Mouse (Mus musculus): ENCODE measurements around the gene Stat2. TPM values are rescaled to one million over a fixed set of nuclear protein-coding genes. Genes with fewer than 3 reads are reported as not detected.
A peak's percentile ranks its signal among the peaks of the same experiment; 100 is the strongest.

Stat2 gene
- polyA plus RNA-seq, 1 experiment: 46.8 TPM

DNA sequence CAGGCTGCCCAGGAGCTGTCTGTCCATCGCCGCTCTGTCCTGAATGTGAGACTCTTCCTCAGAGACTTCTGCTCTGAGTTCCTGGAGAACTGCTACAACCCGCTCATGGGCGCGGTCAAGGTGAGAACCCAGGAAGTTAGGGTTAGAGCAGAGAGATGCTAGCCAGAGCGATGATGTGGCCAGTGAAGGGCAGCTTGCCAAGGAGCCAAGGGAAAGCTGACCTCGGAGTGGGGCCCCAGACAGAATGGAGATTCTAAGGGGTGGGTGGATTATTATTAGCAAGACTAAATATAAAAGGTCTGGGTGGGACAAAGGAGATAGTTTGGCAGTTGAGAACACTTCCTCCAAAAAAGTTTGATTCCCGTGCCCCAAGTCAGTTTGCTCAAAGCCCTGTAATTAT is 27.1 kb upstream of the Stat2 start:
- Histone ChIP-seq H3K27ac (ENCODE audit: insufficient read depth, low read depth, low read length) (no peak overlapping the region), H3K36me3 (ENCODE audit: control insufficient read depth, insufficient read depth, low read length) (no peaks in the 10 kb centered on the region; the same call in 1 of the 2 replicates), H3K27me3 (ENCODE audit: control insufficient read depth, insufficient read depth, low read length) (no peaks in the 10 kb centered on the region), H3K4me3 (ENCODE audit: low read depth, low read length) (no peak overlapping the region), H3K4me1 (ENCODE audit: control insufficient read depth, insufficient read depth, insufficient read length, low read length) (no peaks in the 10 kb centered on the region)
- 86% methylated on average over 8 of the region's 8 CpGs for WGBS
- TF ChIP-seq POLR2A (IDR thresholded peaks at IDR 0.05; ENCODE audit: low read depth, low read length) (no peak), CTCF (IDR thresholded peaks at IDR 0.05; ENCODE audit: extremely low read depth, insufficient read length, insufficient replicate concordance, low read depth, low read length) (no peak)

DNA sequence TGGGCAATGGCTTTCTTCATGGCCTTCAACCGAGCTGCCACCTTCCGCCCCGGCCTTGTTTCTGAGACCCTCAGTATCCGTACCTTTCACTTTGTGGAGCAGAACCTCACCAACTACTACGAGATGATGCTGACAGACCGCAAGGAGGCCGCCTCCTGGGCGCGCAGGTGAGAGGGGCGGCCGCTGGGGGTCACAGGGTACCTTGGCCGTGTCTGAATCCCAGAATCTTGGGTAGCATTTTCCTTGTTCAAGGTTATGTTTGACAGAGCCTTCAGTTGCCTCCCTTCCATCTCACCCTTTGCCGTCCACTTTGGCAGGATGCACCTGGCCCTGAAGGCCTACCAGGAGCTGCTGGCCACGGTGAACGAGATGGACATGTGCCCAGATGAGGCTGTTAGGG is 26.2 kb upstream of the Stat2 start:
- Histone ChIP-seq H3K27me3 (ENCODE audit: control insufficient read depth, insufficient read depth, low read length) (no peaks in the 10 kb centered on the region), H3K4me3 (ENCODE audit: low read depth, low read length) (no peak overlapping the region), H3K4me1 (ENCODE audit: control insufficient read depth, insufficient read depth, insufficient read length, low read length) (no peaks in the 10 kb centered on the region), H3K36me3 (ENCODE audit: control insufficient read depth, insufficient read depth, low read length) (no peaks in the 10 kb centered on the region; the same call in 1 of the 2 replicates), H3K27ac (ENCODE audit: insufficient read depth, low read depth, low read length) (no peak overlapping the region)
- WGBS: 92% methylated on average over 15 of the region's 15 CpGs
- TF ChIP-seq CTCF (IDR thresholded peaks at IDR 0.05; ENCODE audit: extremely low read depth, insufficient read length, insufficient replicate concordance, low read depth, low read length): no peak
- TF ChIP-seq POLR2A (IDR thresholded peaks at IDR 0.05; ENCODE audit: low read depth, low read length): no peak

GRCm38 (mm10) chr10:128247020-128247732 is 23.2 kb upstream of the Stat2 start:
- Histone ChIP-seq H3K27ac (ENCODE audit: insufficient read depth, low read depth, low read length) (peak overlapping the region; percentile 44; the same call in 1 of the 2 replicates), H3K27me3 (ENCODE audit: control insufficient read depth, insufficient read depth, low read length) (no peaks in the 10 kb centered on the region), H3K4me1 (ENCODE audit: control insufficient read depth, insufficient read depth, insufficient read length, low read length) (no peaks in the 10 kb centered on the region), H3K4me3 (ENCODE audit: low read depth, low read length) (peak overlapping the region; percentile 36), H3K36me3 (ENCODE audit: control insufficient read depth, insufficient read depth, low read length) (peaks cover 13% of the 10 kb centered on the region)
- TF ChIP-seq CTCF (IDR thresholded peaks at IDR 0.05; ENCODE audit: extremely low read depth, insufficient read length, insufficient replicate concordance, low read depth, low read length) (no peak), POLR2A (IDR thresholded peaks at IDR 0.05; ENCODE audit: low read depth, low read length) (no peak)
- WGBS: 82% methylated on average over 17 of the region's 17 CpGs

- TF ChIP-seq POLR2A (IDR thresholded peaks at IDR 0.05; ENCODE audit: low read depth, low read length) (no peak), CTCF (IDR thresholded peaks at IDR 0.05; ENCODE audit: extremely low read depth, insufficient read length, insufficient replicate concordance, low read depth, low read length) (no peak)
- no peaks in the 10 kb centered on the region for H3K27me3 ChIP-seq (ENCODE audit: control insufficient read depth, insufficient read depth, low read length)
- WGBS: 94% methylated on average over 13 of the region's 13 CpGs
- H3K4me1 ChIP-seq (ENCODE audit: control insufficient read depth, insufficient read depth, insufficient read length, low read length): no peaks in the 10 kb centered on the region
- H3K27ac ChIP-seq (ENCODE audit: insufficient read depth, low read depth, low read length): no peak overlapping the region
- H3K36me3 ChIP-seq (ENCODE audit: control insufficient read depth, insufficient read depth, low read length): peaks cover 15% of the 10 kb centered on the region
- no peak overlapping the region for H3K4me3 ChIP-seq (ENCODE audit: low read depth, low read length)
Observed at GRCm38 (mm10) chr10:128250565-128250964, 19.8 kb upstream of the Stat2 start.

- Histone ChIP-seq H3K27ac (ENCODE audit: insufficient read depth, low read depth, low read length) (no peak within 1 kb of the TSS), H3K4me3 (ENCODE audit: low read depth, low read length) (no peak within 1 kb of the TSS), H3K27me3 (ENCODE audit: control insufficient read depth, insufficient read depth, low read length) (no peaks in the 10 kb centered on the region), H3K36me3 (ENCODE audit: control insufficient read depth, insufficient read depth, low read length) (peaks cover 15% of the 10 kb centered on the region), H3K4me1 (ENCODE audit: control insufficient read depth, insufficient read depth, insufficient read length, low read length) (no peaks in the 10 kb centered on the region)
- WGBS: 50% methylated on average over 4 of the region's 4 CpGs
- no peak for TF ChIP-seq CTCF (IDR thresholded peaks at IDR 0.05; ENCODE audit: extremely low read depth, insufficient read length, insufficient replicate concordance, low read depth, low read length)
- TF ChIP-seq POLR2A (IDR thresholded peaks at IDR 0.05; ENCODE audit: low read depth, low read length): no peak
Observed at GRCm38 (mm10) chr10:128253677-128254255, 16.6 kb upstream of the Stat2 start, which contains the start of gene Apon. Apon (plus strand) TSS chr10:128254096.

DNA sequence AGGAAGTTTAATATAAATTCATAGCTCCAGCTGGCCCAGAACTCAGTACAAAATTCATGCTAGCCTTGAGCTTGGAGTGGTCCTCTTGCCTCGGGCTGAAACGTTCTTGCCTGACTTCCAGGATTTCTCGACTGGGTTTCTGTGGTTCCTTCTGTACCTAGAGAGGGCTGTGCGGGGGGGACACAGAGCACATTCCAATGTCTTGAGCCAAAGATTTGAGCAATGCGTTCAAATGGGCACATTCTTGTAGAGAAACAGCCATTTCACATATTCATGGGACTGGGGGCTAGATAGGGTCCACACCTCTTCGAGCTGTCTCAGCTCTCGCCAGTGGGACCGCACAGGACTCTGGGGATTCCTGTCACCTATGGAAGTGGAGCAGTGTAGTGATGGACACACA is 14.4 kb upstream of the Stat2 start:
- Histone ChIP-seq H3K36me3 (ENCODE audit: control insufficient read depth, insufficient read depth, low read length) (0 out of 2 replicates have a peak, but pooled peaks cover 7% of the 10 kb centered on the region), H3K4me3 (ENCODE audit: low read depth, low read length) (no peak overlapping the region), H3K27me3 (ENCODE audit: control insufficient read depth, insufficient read depth, low read length) (no peaks in the 10 kb centered on the region), H3K27ac (ENCODE audit: insufficient read depth, low read depth, low read length) (no peak overlapping the region), H3K4me1 (ENCODE audit: control insufficient read depth, insufficient read depth, insufficient read length, low read length) (no peaks in the 10 kb centered on the region)
- TF ChIP-seq CTCF (IDR thresholded peaks at IDR 0.05; ENCODE audit: extremely low read depth, insufficient read length, insufficient replicate concordance, low read depth, low read length) (no peak), POLR2A (IDR thresholded peaks at IDR 0.05; ENCODE audit: low read depth, low read length) (no peak)
- WGBS: 88% methylated on average over 8 of the region's 8 CpGs

GRCm38 (mm10) chr10:128256328-128256727 is 14.0 kb upstream of the Stat2 start:
- TF ChIP-seq POLR2A (IDR thresholded peaks at IDR 0.05; ENCODE audit: low read depth, low read length) (no peak), CTCF (IDR thresholded peaks at IDR 0.05; ENCODE audit: extremely low read depth, insufficient read length, insufficient replicate concordance, low read depth, low read length) (no peak)
- H3K27ac ChIP-seq (ENCODE audit: insufficient read depth, low read depth, low read length): no peak overlapping the region
- no peak overlapping the region for H3K4me3 ChIP-seq (ENCODE audit: low read depth, low read length)
- no peaks in the 10 kb centered on the region for H3K27me3 ChIP-seq (ENCODE audit: control insufficient read depth, insufficient read depth, low read length)
- 78% methylated on average over 8 of the region's 8 CpGs for whole genome bisulfite sequencing
- H3K4me1 ChIP-seq (ENCODE audit: control insufficient read depth, insufficient read depth, insufficient read length, low read length): no peaks in the 10 kb centered on the region
- H3K36me3 ChIP-seq (ENCODE audit: control insufficient read depth, insufficient read depth, low read length): 0 out of 2 replicates have a peak, but pooled peaks cover 7% of the 10 kb centered on the region
